Mouse (Mus musculus): ENCODE measurements around the gene Agbl2.

DNA sequence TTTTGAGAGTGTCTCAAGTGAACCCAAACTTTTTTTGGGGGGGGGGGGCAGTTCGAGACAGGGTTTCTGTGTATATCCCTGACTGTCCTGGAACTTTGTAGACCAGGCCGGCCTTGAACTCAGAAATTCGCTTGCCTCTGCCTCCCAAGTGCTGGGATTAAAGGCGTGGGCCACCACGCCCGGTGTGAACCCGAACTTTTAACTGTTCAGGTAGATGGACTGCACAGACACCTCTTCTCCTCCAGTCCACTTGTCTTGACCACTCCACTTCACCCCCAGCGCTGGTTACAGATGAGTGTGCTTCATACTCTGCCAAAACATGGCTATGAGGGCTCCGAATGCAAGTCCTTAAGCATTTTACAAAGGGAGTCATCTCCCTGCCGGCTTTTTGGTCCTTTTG, 35.4 kb upstream of the Agbl2 start:
- no peak for TF ChIP-seq CTCF (IDR thresholded peaks at IDR 0.05; ENCODE audit: low read depth)
- no peak for TF ChIP-seq EP300 (IDR thresholded peaks at IDR 0.05; ENCODE audit: low read depth)
